Mouse (Mus musculus) cortical plate, adult 2 months (tissue): ENCODE data around the gene Cryaa.

Experiments used
- CTCF ChIP-seq: fragments of 200-500 bp; IDR thresholded peaks from 2 replicates; pipeline ENCODE4 v1.5.1; 2011; ENCODE audit warnings: mild to moderate bottlenecking, control low read depth, low read length; ENCODE audit not compliant: insufficient read depth; ENCODE audit errors: extremely low read depth
- POLR2A ChIP-seq: fragments of 200-500 bp; IDR thresholded peaks from 2 replicates; pipeline ENCODE4 v1.6.1; 2011; ENCODE audit warnings: mild to moderate bottlenecking, low read length, control low read depth; ENCODE audit not compliant: insufficient read depth; ENCODE audit errors: extremely low read depth

- TF ChIP-seq POLR2A (no peak), CTCF (no peak)
Observed at GRCm38 (mm10) chr17:31662855-31663254, 14.8 kb upstream of the Cryaa start.
